Mouse (Mus musculus): Measurements from ENCODE around the gene Ppt1. TPM values are rescaled to one million over a fixed set of nuclear protein-coding genes. Genes with fewer than 3 reads are reported as not detected.

The Ppt1 gene
- polyA plus RNA-seq, 1 experiment from 2014 or later: 97.0 TPM

- H3K27me3 ChIP-seq (replicated peaks): no peaks in the 10 kb centered on the region
- WGBS: 2% methylated on average over 19 of the region's 19 CpGs
- peaks cover 48% of the 10 kb centered on the region for H3K4me1 ChIP-seq
- no peaks in the 10 kb centered on the region for H3K9me3 ChIP-seq (replicated peaks)
- peak; percentile 0; the same call in 1 of the 2 replicates for ATAC-seq (ENCODE audit: low FRiP score)
- H3K9ac ChIP-seq (replicated peaks): peak overlapping the region; percentile 83
- H3K4me3 ChIP-seq (replicated peaks): peak overlapping the region; percentile 94
- peak overlapping the region; percentile 89 for H3K4me2 ChIP-seq
- H3K27ac ChIP-seq (replicated peaks): peak overlapping the region; percentile 99
- no peaks in the 10 kb centered on the region for H3K36me3 ChIP-seq
Measured at GRCm38 (mm10) chr4:122886579-122887254, 50.7 kb downstream of the Ppt1 start.

GRCm38 (mm10) chr4:122887336-122887735 lies 51.3 kb downstream of the Ppt1 start:
- H3K9ac ChIP-seq (replicated peaks): peak overlapping the region; percentile 83
- peak overlapping the region; percentile 94 for H3K4me3 ChIP-seq (replicated peaks)
- no peaks in the 10 kb centered on the region for H3K27me3 ChIP-seq (replicated peaks)
- 76% methylated on average over 2 of the region's 2 CpGs for WGBS
- peak overlapping the region; percentile 89 for H3K4me2 ChIP-seq
- H3K36me3 ChIP-seq: no peaks in the 10 kb centered on the region
- peaks cover 45% of the 10 kb centered on the region for H3K4me1 ChIP-seq
- H3K27ac ChIP-seq (replicated peaks): peak overlapping the region; percentile 99
- no peaks in the 10 kb centered on the region for H3K9me3 ChIP-seq (replicated peaks)
- ATAC-seq (ENCODE audit: low FRiP score): no peak

- Histone ChIP-seq H3K27me3 (replicated peaks) (no peaks in the 10 kb centered on the region), H3K9ac (replicated peaks) (no peak overlapping the region), H3K4me1 (peaks cover 18% of the 10 kb centered on the region), H3K27ac (replicated peaks) (peak overlapping the region; percentile 4), H3K4me3 (replicated peaks) (no peak overlapping the region), H3K36me3 (no peaks in the 10 kb centered on the region), H3K4me2 (no peak overlapping the region), H3K9me3 (replicated peaks) (no peaks in the 10 kb centered on the region)
- WGBS: 13% methylated on average over 3 of the region's 3 CpGs
- ATAC-seq (ENCODE audit: low FRiP score): peak; percentile 26; the same call in 1 of the 2 replicates
Measured at GRCm38 (mm10) chr4:122890881-122891481, 54.9 kb downstream of the Ppt1 start.

GRCm38 (mm10) chr4:122891597-122891996 lies 55.6 kb downstream of the Ppt1 start:
- 16% methylated on average over 1 of the region's 1 CpGs for WGBS
- no peak overlapping the region for H3K4me3 ChIP-seq (replicated peaks)
- no peak for ATAC-seq (ENCODE audit: low FRiP score)
- H3K9me3 ChIP-seq (replicated peaks): no peaks in the 10 kb centered on the region
- H3K36me3 ChIP-seq: no peaks in the 10 kb centered on the region
- peak overlapping the region; percentile 4; the same call in 1 of the 2 replicates for H3K27ac ChIP-seq (replicated peaks)
- H3K9ac ChIP-seq (replicated peaks): no peak overlapping the region
- no peak overlapping the region for H3K4me2 ChIP-seq
- no peaks in the 10 kb centered on the region for H3K27me3 ChIP-seq (replicated peaks)
- peaks cover 18% of the 10 kb centered on the region for H3K4me1 ChIP-seq

GRCm38 (mm10) chr4:122892157-122892556 lies 56.1 kb downstream of the Ppt1 start:
- peak overlapping the region; percentile 4; the same call in 1 of the 2 replicates for H3K27ac ChIP-seq (replicated peaks)
- ATAC-seq (ENCODE audit: low FRiP score): no peak
- 85% methylated on average over 5 of the region's 5 CpGs for WGBS

GRCm38 (mm10) chr4:122897750-122898149 lies 61.7 kb downstream of the Ppt1 start:
- ATAC-seq (ENCODE audit: low FRiP score): no peak
- 90% methylated on average over 4 of the region's 4 CpGs for WGBS

More at GRCm38 (mm10) chr4:122892157-122892556, 56.1 kb downstream of the Ppt1 start:
- Histone ChIP-seq H3K9ac (replicated peaks) (no peak overlapping the region), H3K36me3 (no peaks in the 10 kb centered on the region), H3K9me3 (replicated peaks) (no peaks in the 10 kb centered on the region), H3K4me2 (no peak overlapping the region), H3K4me1 (peaks cover 14% of the 10 kb centered on the region), H3K27me3 (replicated peaks) (no peaks in the 10 kb centered on the region), H3K4me3 (replicated peaks) (no peak overlapping the region)

GRCm38 (mm10) chr4:122898313-122898712 lies 62.3 kb downstream of the Ppt1 start:
- WGBS: 16% methylated on average over 5 of the region's 5 CpGs

More at GRCm38 (mm10) chr4:122897750-122898149, 61.7 kb downstream of the Ppt1 start:
- no peaks in the 10 kb centered on the region for H3K27me3 ChIP-seq (replicated peaks)
- H3K27ac ChIP-seq (replicated peaks): no peak overlapping the region
- H3K4me2 ChIP-seq: no peak overlapping the region
- no peaks in the 10 kb centered on the region for H3K9me3 ChIP-seq (replicated peaks)
- H3K4me1 ChIP-seq: no peaks in the 10 kb centered on the region
- no peak overlapping the region for H3K4me3 ChIP-seq (replicated peaks)
- H3K9ac ChIP-seq (replicated peaks): no peak overlapping the region
- H3K36me3 ChIP-seq: no peaks in the 10 kb centered on the region

GRCm38 (mm10) chr4:122902156-122902555 lies 66.1 kb downstream of the Ppt1 start:
- no peak for ATAC-seq (ENCODE audit: low FRiP score)
- H3K9me3 ChIP-seq (replicated peaks): no peaks in the 10 kb centered on the region
- 31% methylated on average over 6 of the region's 6 CpGs for WGBS

More at GRCm38 (mm10) chr4:122898313-122898712, 62.3 kb downstream of the Ppt1 start:
- H3K9ac ChIP-seq (replicated peaks): no peak overlapping the region
- H3K27ac ChIP-seq (replicated peaks): no peak overlapping the region
- H3K4me3 ChIP-seq (replicated peaks): no peak overlapping the region
- ATAC-seq (ENCODE audit: low FRiP score): no peak
- H3K4me2 ChIP-seq: no peak overlapping the region
- H3K9me3 ChIP-seq (replicated peaks): no peaks in the 10 kb centered on the region
- H3K27me3 ChIP-seq (replicated peaks): no peaks in the 10 kb centered on the region
- H3K4me1 ChIP-seq: no peaks in the 10 kb centered on the region
- H3K36me3 ChIP-seq: no peaks in the 10 kb centered on the region

GRCm38 (mm10) chr4:122903709-122904108 lies 67.7 kb downstream of the Ppt1 start:
- Histone ChIP-seq H3K4me1 (no peaks in the 10 kb centered on the region), H3K27me3 (replicated peaks) (no peaks in the 10 kb centered on the region), H3K4me2 (no peak overlapping the region), H3K27ac (replicated peaks) (no peak overlapping the region), H3K9me3 (replicated peaks) (no peaks in the 10 kb centered on the region), H3K36me3 (no peaks in the 10 kb centered on the region), H3K4me3 (replicated peaks) (no peak overlapping the region), H3K9ac (replicated peaks) (no peak overlapping the region)
- ATAC-seq (ENCODE audit: low FRiP score): no peak
- WGBS: 95% methylated on average over 3 of the region's 3 CpGs

More at GRCm38 (mm10) chr4:122902156-122902555, 66.1 kb downstream of the Ppt1 start:
- Histone ChIP-seq H3K36me3 (no peaks in the 10 kb centered on the region), H3K27ac (replicated peaks) (no peak overlapping the region), H3K9ac (replicated peaks) (no peak overlapping the region), H3K27me3 (replicated peaks) (no peaks in the 10 kb centered on the region), H3K4me2 (no peak overlapping the region), H3K4me1 (no peaks in the 10 kb centered on the region), H3K4me3 (replicated peaks) (no peak overlapping the region)

- 62% methylated on average over 10 of the region's 10 CpGs for WGBS
- no peaks in the 10 kb centered on the region for H3K4me1 ChIP-seq
- H3K4me2 ChIP-seq: no peak overlapping the region
- no peak for ATAC-seq (ENCODE audit: low FRiP score)
- no peaks in the 10 kb centered on the region for H3K27me3 ChIP-seq (replicated peaks)
- no peak overlapping the region for H3K27ac ChIP-seq (replicated peaks)
- H3K9ac ChIP-seq (replicated peaks): no peak overlapping the region
- H3K4me3 ChIP-seq (replicated peaks): no peak overlapping the region
- H3K9me3 ChIP-seq (replicated peaks): no peaks in the 10 kb centered on the region
- no peaks in the 10 kb centered on the region for H3K36me3 ChIP-seq
Measured at GRCm38 (mm10) chr4:122905359-122905758, 69.3 kb downstream of the Ppt1 start.

Measured in neural tube, embryonic 15.5 days (tissue).